Mouse (Mus musculus): ENCODE measurements around the gene Fam69b. TPM values are rescaled to one million over a fixed set of nuclear protein-coding genes. Genes with fewer than 3 reads are reported as not detected.

The Fam69b gene
- 13.3 and 15.2 TPM in 2 replicates for polyA plus RNA-seq (2014; fragmentation: Nextera tagmentation; extraction: Ambion mirVana)

GRCm38 (mm10) chr2:26627921-26628739, at the start of gene Fam69b:
TSS of gene Fam69b (plus strand) at chr2:26628457.
- H3K9me3 ChIP-seq (ENCODE audit: control insufficient read depth, low read length), result no peaks in the 10 kb centered on the region
- WGBS, result under 1% methylated on average over 50 of the region's 70 CpGs
- H3K27ac ChIP-seq (replicated peaks in 1 of 2; ENCODE audit: control insufficient read depth in 1 of 2, insufficient read depth in 1 of 2, low read depth in 2 of 2, low read length in 2 of 2), result no peak within 1 kb of the TSS
- peak within 1 kb of the TSS; percentile 95 for H3K4me2 ChIP-seq (ENCODE audit: low read length)
- H3K36me3 ChIP-seq (ENCODE audit: control insufficient read depth, insufficient read depth, low read length), result no peaks in the 10 kb centered on the region
- peak within 1 kb of the TSS; percentile 60 to 71 for H3K4me3 ChIP-seq (ENCODE audit: control insufficient read depth in 1 of 2, insufficient read depth in 1 of 2, low read depth in 1 of 2, low read length in 2 of 2)
- peak; percentile 53; the same call in 1 of the 2 replicates for ATAC-seq (ENCODE audit: insufficient number of reproducible peaks, insufficient read depth, low FRiP score, low read depth)
- H3K4me1 ChIP-seq (ENCODE audit: control insufficient read depth in 2 of 2, insufficient read depth in 2 of 2, low read length in 2 of 2), result peaks cover 5 to 10% of the 10 kb centered on the region in 2 experiments; a peak in 1 of 4 replicates
- H3K9ac ChIP-seq (ENCODE audit: low read length), result peak within 1 kb of the TSS; percentile 84
- no peaks in the 10 kb centered on the region for H3K27me3 ChIP-seq (ENCODE audit: control insufficient read depth, insufficient read depth, low read length)

GRCm38 (mm10) chr2:26579714-26580113, 48.5 kb upstream of the Fam69b start, which contains the start of gene Egfl7:
TSS of gene Egfl7 (plus strand) at chr2:26580014.
- WGBS, result 67% methylated on average over 1 of the region's 1 CpGs
- no peaks in the 10 kb centered on the region for H3K27me3 ChIP-seq (ENCODE audit: control insufficient read depth, insufficient read depth, low read length)
- H3K27ac ChIP-seq (replicated peaks in 1 of 2; ENCODE audit: control insufficient read depth in 1 of 2, insufficient read depth in 1 of 2, low read depth in 2 of 2, low read length in 2 of 2), result peak within 1 kb of the TSS; percentile 65 to 86
- H3K4me1 ChIP-seq (ENCODE audit: control insufficient read depth in 2 of 2, insufficient read depth in 2 of 2, low read length in 2 of 2), result peaks cover 26 to 38% of the 10 kb centered on the region in 2 experiments
- no peak for ATAC-seq (ENCODE audit: insufficient number of reproducible peaks, insufficient read depth, low FRiP score, low read depth)
- H3K4me2 ChIP-seq (ENCODE audit: low read length), result peak within 1 kb of the TSS; percentile 23; the same call in 1 of the 2 replicates
- H3K9me3 ChIP-seq (ENCODE audit: control insufficient read depth, low read length), result no peaks in the 10 kb centered on the region
- H3K9ac ChIP-seq (ENCODE audit: low read length), result no peak within 1 kb of the TSS; the same call in 1 of the 2 replicates
- no peaks in the 10 kb centered on the region for H3K36me3 ChIP-seq (ENCODE audit: control insufficient read depth, insufficient read depth, low read length)
- no peak within 1 kb of the TSS for H3K4me3 ChIP-seq (ENCODE audit: control insufficient read depth in 1 of 2, insufficient read depth in 1 of 2, low read depth in 1 of 2, low read length in 2 of 2)

GRCm38 (mm10) chr2:26580751-26581150, 47.5 kb upstream of the Fam69b start:
- Histone ChIP-seq H3K4me1 (ENCODE audit: control insufficient read depth in 2 of 2, insufficient read depth in 2 of 2, low read length in 2 of 2) (peaks cover 18 to 29% of the 10 kb centered on the region in 2 experiments), H3K27ac (replicated peaks in 1 of 2; ENCODE audit: control insufficient read depth in 1 of 2, insufficient read depth in 1 of 2, low read depth in 2 of 2, low read length in 2 of 2) (peak overlapping the region in 1 of 2 experiments; percentile 45; a peak in 2 of 4 replicates), H3K9me3 (ENCODE audit: control insufficient read depth, low read length) (no peaks in the 10 kb centered on the region), H3K27me3 (ENCODE audit: control insufficient read depth, insufficient read depth, low read length) (no peaks in the 10 kb centered on the region), H3K36me3 (ENCODE audit: control insufficient read depth, insufficient read depth, low read length) (no peaks in the 10 kb centered on the region), H3K4me3 (ENCODE audit: control insufficient read depth in 1 of 2, insufficient read depth in 1 of 2, low read depth in 1 of 2, low read length in 2 of 2) (no peak overlapping the region), H3K4me2 (ENCODE audit: low read length) (no peak overlapping the region), H3K9ac (ENCODE audit: low read length) (no peak overlapping the region)
- 77% methylated on average over 5 of the region's 5 CpGs for WGBS
- ATAC-seq (ENCODE audit: insufficient number of reproducible peaks, insufficient read depth, low FRiP score, low read depth), result no peak

- 53% methylated on average over 2 of the region's 2 CpGs for WGBS
- H3K27ac ChIP-seq (replicated peaks in 1 of 2; ENCODE audit: control insufficient read depth in 1 of 2, insufficient read depth in 1 of 2, low read depth in 2 of 2, low read length in 2 of 2), result no peak overlapping the region
- no peaks in the 10 kb centered on the region for H3K9me3 ChIP-seq (ENCODE audit: control insufficient read depth, low read length)
- no peaks in the 10 kb centered on the region for H3K27me3 ChIP-seq (ENCODE audit: control insufficient read depth, insufficient read depth, low read length)
- no peak for ATAC-seq (ENCODE audit: insufficient number of reproducible peaks, insufficient read depth, low FRiP score, low read depth)
- H3K4me1 ChIP-seq (ENCODE audit: control insufficient read depth in 2 of 2, insufficient read depth in 2 of 2, low read length in 2 of 2), result peaks cover 14 to 22% of the 10 kb centered on the region in 2 experiments
- no peak overlapping the region for H3K9ac ChIP-seq (ENCODE audit: low read length)
- no peaks in the 10 kb centered on the region for H3K36me3 ChIP-seq (ENCODE audit: control insufficient read depth, insufficient read depth, low read length)
- H3K4me3 ChIP-seq (ENCODE audit: control insufficient read depth in 1 of 2, insufficient read depth in 1 of 2, low read depth in 1 of 2, low read length in 2 of 2), result no peak overlapping the region
- no peak overlapping the region for H3K4me2 ChIP-seq (ENCODE audit: low read length)
These were observed 46.1 kb upstream of the Fam69b start for GRCm38 (mm10) chr2:26582203-26582602.

- WGBS, result 67% methylated on average over 7 of the region's 7 CpGs
- H3K4me1 ChIP-seq (ENCODE audit: control insufficient read depth in 2 of 2, insufficient read depth in 2 of 2, low read length in 2 of 2), result peaks cover 13 to 22% of the 10 kb centered on the region in 2 experiments
- H3K4me2 ChIP-seq (ENCODE audit: low read length), result peak overlapping the region; percentile 32; the same call in 1 of the 2 replicates
- ATAC-seq (ENCODE audit: insufficient number of reproducible peaks, insufficient read depth, low FRiP score, low read depth), result no peak
- no peak overlapping the region for H3K4me3 ChIP-seq (ENCODE audit: control insufficient read depth in 1 of 2, insufficient read depth in 1 of 2, low read depth in 1 of 2, low read length in 2 of 2)
- no peaks in the 10 kb centered on the region for H3K9me3 ChIP-seq (ENCODE audit: control insufficient read depth, low read length)
- H3K27me3 ChIP-seq (ENCODE audit: control insufficient read depth, insufficient read depth, low read length), result no peaks in the 10 kb centered on the region
- H3K36me3 ChIP-seq (ENCODE audit: control insufficient read depth, insufficient read depth, low read length), result no peaks in the 10 kb centered on the region
- peak overlapping the region in 1 of 2 experiments; percentile 81; a peak in 3 of 4 replicates for H3K27ac ChIP-seq (replicated peaks in 1 of 2; ENCODE audit: control insufficient read depth in 1 of 2, insufficient read depth in 1 of 2, low read depth in 2 of 2, low read length in 2 of 2)
- peak overlapping the region; percentile 21; the same call in 1 of the 2 replicates for H3K9ac ChIP-seq (ENCODE audit: low read length)
These were observed 45.5 kb upstream of the Fam69b start for GRCm38 (mm10) chr2:26582741-26583140.

- Histone ChIP-seq H3K4me2 (ENCODE audit: low read length) (peak overlapping the region; percentile 32), H3K4me1 (ENCODE audit: control insufficient read depth in 2 of 2, insufficient read depth in 2 of 2, low read length in 2 of 2) (peaks cover 18 to 22% of the 10 kb centered on the region in 2 experiments; a peak in 3 of 4 replicates), H3K27ac (replicated peaks in 1 of 2; ENCODE audit: control insufficient read depth in 1 of 2, insufficient read depth in 1 of 2, low read depth in 2 of 2, low read length in 2 of 2) (peak overlapping the region; percentile 78 to 81), H3K27me3 (ENCODE audit: control insufficient read depth, insufficient read depth, low read length) (no peaks in the 10 kb centered on the region), H3K4me3 (ENCODE audit: control insufficient read depth in 1 of 2, insufficient read depth in 1 of 2, low read depth in 1 of 2, low read length in 2 of 2) (peak overlapping the region; percentile 59 to 64), H3K36me3 (ENCODE audit: control insufficient read depth, insufficient read depth, low read length) (no peaks in the 10 kb centered on the region), H3K9ac (ENCODE audit: low read length) (peak overlapping the region; percentile 81), H3K9me3 (ENCODE audit: control insufficient read depth, low read length) (no peaks in the 10 kb centered on the region)
- ATAC-seq (ENCODE audit: insufficient number of reproducible peaks, insufficient read depth, low FRiP score, low read depth), result peak; percentile 37; the same call in 1 of the 2 replicates
- 19% methylated on average over 11 of the region's 11 CpGs for WGBS
These were observed 44.6 kb upstream of the Fam69b start for GRCm38 (mm10) chr2:26583640-26584039.

GRCm38 (mm10) chr2:26585713-26586112, 42.5 kb upstream of the Fam69b start:
- 41% methylated on average over 6 of the region's 6 CpGs for WGBS
- no peak for ATAC-seq (ENCODE audit: insufficient number of reproducible peaks, insufficient read depth, low FRiP score, low read depth)
- peak overlapping the region; percentile 76 to 78 for H3K27ac ChIP-seq (replicated peaks in 1 of 2; ENCODE audit: control insufficient read depth in 1 of 2, insufficient read depth in 1 of 2, low read depth in 2 of 2, low read length in 2 of 2)
- no peaks in the 10 kb centered on the region for H3K27me3 ChIP-seq (ENCODE audit: control insufficient read depth, insufficient read depth, low read length)
- peak overlapping the region; percentile 78; the same call in 1 of the 2 replicates for H3K4me2 ChIP-seq (ENCODE audit: low read length)
- H3K9me3 ChIP-seq (ENCODE audit: control insufficient read depth, low read length), result no peaks in the 10 kb centered on the region
- peak overlapping the region; percentile 81 for H3K9ac ChIP-seq (ENCODE audit: low read length)
- peaks cover 14% of the 10 kb centered on the region for H3K36me3 ChIP-seq (ENCODE audit: control insufficient read depth, insufficient read depth, low read length)
- H3K4me3 ChIP-seq (ENCODE audit: control insufficient read depth in 1 of 2, insufficient read depth in 1 of 2, low read depth in 1 of 2, low read length in 2 of 2), result peak overlapping the region; percentile 59 to 64
- H3K4me1 ChIP-seq (ENCODE audit: control insufficient read depth in 2 of 2, insufficient read depth in 2 of 2, low read length in 2 of 2), result peaks cover 14 to 21% of the 10 kb centered on the region in 2 experiments; a peak in 3 of 4 replicates
